Mouse (Mus musculus) neural tube, embryonic 15.5 days (tissue): Measurements from ENCODE around the gene Gm10309. TPM values are rescaled to one million over a fixed set of nuclear protein-coding genes. Genes with fewer than 3 reads are reported as not detected.

ENCODE experiments used
- ATAC-seq: fragments of 200-750 bp; cut with Nextera tagmentation; 2 replicates; pipeline ENCODE4 v1.8.0; 2017; ENCODE audit warnings: mild to moderate bottlenecking, moderate TSS enrichment, moderate library complexity; ENCODE audit not compliant: low FRiP score
- H3K27ac ChIP-seq: fragments of 300-500 bp; sonication (generic); replicated peaks from 2 replicates; pipeline ENCODE4 v1.5.1; 2015; ENCODE audit warnings: mild to moderate bottlenecking, inconsistent platforms
- H3K27me3 ChIP-seq: fragments of 300-500 bp; sonication (generic); replicated peaks from 2 replicates; pipeline ENCODE4 v1.6.1; 2015; ENCODE audit warnings: inconsistent platforms
- H3K36me3 ChIP-seq: fragments of 300-500 bp; sonication (generic); 2 replicates; pipeline ENCODE4 v1.6.1; 2015; ENCODE audit warnings: inconsistent platforms
- H3K4me1 ChIP-seq: fragments of 300-500 bp; sonication (generic); 2 replicates; pipeline ENCODE4 v1.6.1; 2015; ENCODE audit warnings: inconsistent platforms
- H3K4me2 ChIP-seq: fragments of 300-500 bp; sonication (generic); 2 replicates; pipeline ENCODE4 v1.6.1; 2015; ENCODE audit warnings: inconsistent platforms, mild to moderate bottlenecking, moderate library complexity
- H3K4me3 ChIP-seq: fragments of 300-500 bp; sonication (generic); replicated peaks from 2 replicates; pipeline ENCODE4 v1.5.1; 2015; ENCODE audit warnings: mild to moderate bottlenecking, inconsistent platforms
- H3K9ac ChIP-seq: fragments of 300-500 bp; sonication (generic); replicated peaks from 2 replicates; pipeline ENCODE4 v1.6.1; 2015; ENCODE audit warnings: mild to moderate bottlenecking, inconsistent platforms
- H3K9me3 ChIP-seq: fragments of 300-500 bp; sonication (generic); replicated peaks from 2 replicates; pipeline ENCODE4 v1.6.1; 2016; ENCODE audit warnings: inconsistent platforms
- WGBS: fragments of 180-500 bp; shearing (Covaris S2); methylation state at CpG from one replicate; pipeline ENCODE4 v1.1.7; 2015; ENCODE audit warnings: mixed read lengths; 5-methylcytosine and 5-hydroxymethylcytosine counted together
- polyA plus RNA-seq: library from polyadenylated mRNA; unstranded; fragments of >200 nt; fragmentation: Nextera tagmentation; extraction: Ambion mirVana; gene quantifications from 2 replicates; pipeline ENCODE4 v1.2.1, GENCODE M21; 2015

Gm10309 gene
- polyA plus RNA-seq, 1 experiment from 2014 or later: 0.46 TPM

GRCm38 (mm10) chr17:86467967-86468366 is 37.1 kb downstream of the Gm10309 start:
- H3K27me3 ChIP-seq: no peaks in the 10 kb centered on the region
- 81% methylated on average over 5 of the region's 5 CpGs for WGBS
- H3K4me3 ChIP-seq: no peak overlapping the region
- H3K9me3 ChIP-seq: no peaks in the 10 kb centered on the region
- no peak for ATAC-seq
- H3K27ac ChIP-seq: no peak overlapping the region
- peaks cover 35% of the 10 kb centered on the region for H3K4me1 ChIP-seq
- no peak overlapping the region for H3K4me2 ChIP-seq
- no peaks in the 10 kb centered on the region for H3K36me3 ChIP-seq
- H3K9ac ChIP-seq: no peak overlapping the region

- no peak for ATAC-seq
- Histone ChIP-seq H3K27me3 (no peaks in the 10 kb centered on the region), H3K27ac (no peak overlapping the region), H3K9me3 (no peaks in the 10 kb centered on the region), H3K4me3 (no peak overlapping the region), H3K4me1 (peaks cover 35% of the 10 kb centered on the region), H3K4me2 (no peak overlapping the region), H3K9ac (no peak overlapping the region), H3K36me3 (no peaks in the 10 kb centered on the region)
- WGBS: 64% methylated on average over 10 of the region's 10 CpGs
These were observed 37.6 kb downstream of the Gm10309 start for GRCm38 (mm10) chr17:86467291-86467898.

GRCm38 (mm10) chr17:86466871-86467270 is 38.2 kb downstream of the Gm10309 start:
- no peak for ATAC-seq
- Histone ChIP-seq H3K9ac (no peak overlapping the region), H3K4me2 (no peak overlapping the region), H3K9me3 (no peaks in the 10 kb centered on the region), H3K27ac (no peak overlapping the region), H3K4me3 (no peak overlapping the region), H3K27me3 (no peaks in the 10 kb centered on the region), H3K4me1 (peaks cover 35% of the 10 kb centered on the region), H3K36me3 (no peaks in the 10 kb centered on the region)
- WGBS: 62% methylated on average over 7 of the region's 7 CpGs

GRCm38 (mm10) chr17:86466412-86466811 is 38.6 kb downstream of the Gm10309 start:
- no peaks in the 10 kb centered on the region for H3K27me3 ChIP-seq
- no peak overlapping the region for H3K4me2 ChIP-seq
- no peak overlapping the region for H3K4me3 ChIP-seq
- H3K27ac ChIP-seq: no peak overlapping the region
- H3K9ac ChIP-seq: no peak overlapping the region
- no peaks in the 10 kb centered on the region for H3K36me3 ChIP-seq
- 68% methylated on average over 7 of the region's 7 CpGs for WGBS
- no peak for ATAC-seq
- no peaks in the 10 kb centered on the region for H3K9me3 ChIP-seq
- peaks cover 35% of the 10 kb centered on the region for H3K4me1 ChIP-seq

GRCm38 (mm10) chr17:86465865-86466264 is 39.2 kb downstream of the Gm10309 start:
- 0 out of 2 replicates have a peak overlapping the region, but pooled peaks have one; percentile 64 for H3K27ac ChIP-seq
- WGBS: 47% methylated on average over 13 of the region's 13 CpGs
- H3K36me3 ChIP-seq: no peaks in the 10 kb centered on the region
- no peak overlapping the region for H3K9ac ChIP-seq
- H3K9me3 ChIP-seq: no peaks in the 10 kb centered on the region
- H3K4me1 ChIP-seq: peaks cover 35% of the 10 kb centered on the region
- ATAC-seq: no peak
- H3K4me2 ChIP-seq: no peak overlapping the region
- no peaks in the 10 kb centered on the region for H3K27me3 ChIP-seq
- H3K4me3 ChIP-seq: no peak overlapping the region

GRCm38 (mm10) chr17:86464689-86465363 is 40.2 kb downstream of the Gm10309 start:
- 23% methylated on average over 16 of the region's 16 CpGs for WGBS
- Histone ChIP-seq H3K4me3 (no peak overlapping the region), H3K4me2 (no peak overlapping the region), H3K27ac (peak overlapping the region; percentile 64), H3K36me3 (no peaks in the 10 kb centered on the region), H3K4me1 (peaks cover 35% of the 10 kb centered on the region), H3K27me3 (no peaks in the 10 kb centered on the region), H3K9ac (no peak overlapping the region), H3K9me3 (no peaks in the 10 kb centered on the region)
- ATAC-seq: peak; percentile 53

GRCm38 (mm10) chr17:86464197-86464596 is 40.8 kb downstream of the Gm10309 start:
- WGBS: 72% methylated on average over 8 of the region's 8 CpGs
- Histone ChIP-seq H3K36me3 (no peaks in the 10 kb centered on the region), H3K27ac (peak overlapping the region; percentile 64; the same call in 1 of the 2 replicates), H3K4me1 (peaks cover 32% of the 10 kb centered on the region), H3K27me3 (no peaks in the 10 kb centered on the region), H3K4me3 (no peak overlapping the region), H3K4me2 (no peak overlapping the region), H3K9ac (no peak overlapping the region), H3K9me3 (no peaks in the 10 kb centered on the region)
- ATAC-seq: no peak

GRCm38 (mm10) chr17:86463369-86463768 is 41.7 kb downstream of the Gm10309 start:
- H3K27ac ChIP-seq: no peak overlapping the region
- no peaks in the 10 kb centered on the region for H3K9me3 ChIP-seq
- WGBS: 59% methylated on average over 3 of the region's 3 CpGs
- no peaks in the 10 kb centered on the region for H3K27me3 ChIP-seq
- H3K9ac ChIP-seq: no peak overlapping the region
- no peak overlapping the region for H3K4me3 ChIP-seq
- no peak for ATAC-seq
- H3K36me3 ChIP-seq: no peaks in the 10 kb centered on the region
- H3K4me2 ChIP-seq: no peak overlapping the region
- H3K4me1 ChIP-seq: peaks cover 25% of the 10 kb centered on the region

GRCm38 (mm10) chr17:86460645-86461430 is 44.2 kb downstream of the Gm10309 start:
- Histone ChIP-seq H3K27ac (peak overlapping the region; percentile 35), H3K4me2 (no peak overlapping the region), H3K4me3 (no peak overlapping the region), H3K9ac (no peak overlapping the region), H3K4me1 (peaks cover 15% of the 10 kb centered on the region), H3K27me3 (no peaks in the 10 kb centered on the region), H3K36me3 (no peaks in the 10 kb centered on the region), H3K9me3 (no peaks in the 10 kb centered on the region)
- 63% methylated on average over 17 of the region's 17 CpGs for WGBS
- no peak for ATAC-seq

GRCm38 (mm10) chr17:86458302-86458980 is 46.6 kb downstream of the Gm10309 start:
- no peaks in the 10 kb centered on the region for H3K27me3 ChIP-seq
- H3K4me3 ChIP-seq: no peak overlapping the region
- no peaks in the 10 kb centered on the region for H3K4me1 ChIP-seq
- H3K36me3 ChIP-seq: no peaks in the 10 kb centered on the region
- no peaks in the 10 kb centered on the region for H3K9me3 ChIP-seq
- no peak overlapping the region for H3K4me2 ChIP-seq
- no peak for ATAC-seq
- WGBS: 74% methylated on average over 11 of the region's 11 CpGs
- no peak overlapping the region for H3K9ac ChIP-seq
- H3K27ac ChIP-seq: no peak overlapping the region

GRCm38 (mm10) chr17:86456512-86456911 is 48.5 kb downstream of the Gm10309 start:
- Histone ChIP-seq H3K27ac (no peak overlapping the region), H3K9me3 (no peaks in the 10 kb centered on the region), H3K4me2 (no peak overlapping the region), H3K4me3 (no peak overlapping the region), H3K9ac (no peak overlapping the region), H3K4me1 (no peaks in the 10 kb centered on the region), H3K27me3 (no peaks in the 10 kb centered on the region), H3K36me3 (no peaks in the 10 kb centered on the region)
- WGBS: 76% methylated on average over 6 of the region's 6 CpGs
- ATAC-seq: no peak
